Mouse (Mus musculus): Measurements from ENCODE around the gene Tlr12. TPM values are rescaled to one million over a fixed set of nuclear protein-coding genes. Genes with fewer than 3 reads are reported as not detected.
"Not testable (repeated sequence)": the region's sequence is repeated elsewhere in the genome, so short reads cannot be mapped to it uniquely, and the experiment has no call there.

Gene Tlr12
- total RNA-seq, 4 experiments from 2014 or later, result not detected

GRCm38 (mm10) chr4:128620572-128620971 is 2.2 kb upstream of the Tlr12 start:
- DNase-seq (ENCODE audit: low spot score in 2 of 2), result no peak

DNA sequence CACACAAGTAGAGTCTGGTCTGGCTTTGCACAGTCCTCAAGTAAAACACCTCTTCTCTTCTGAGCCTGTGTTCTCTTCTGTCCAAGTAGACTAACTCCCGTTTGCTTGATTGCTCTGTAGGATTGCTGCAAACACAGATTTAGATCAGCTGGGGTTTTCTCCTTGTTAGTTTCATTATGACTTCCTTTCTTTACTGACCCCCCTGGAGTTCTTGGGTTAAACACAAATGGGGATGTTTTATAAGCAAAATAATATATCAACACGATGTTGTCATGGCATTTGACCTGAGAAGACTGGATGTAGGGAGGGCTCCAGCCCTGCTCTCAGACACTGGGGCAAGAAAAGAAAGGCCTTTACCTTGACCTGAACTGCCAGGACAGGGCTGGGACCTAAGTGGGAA is 544 bp upstream of the Tlr12 start:
- DNase-seq (ENCODE audit: low spot score in 2 of 2), result no peak

- DNase-seq (ENCODE audit: low spot score in 2 of 2), result no peak
These were observed 877 bp downstream of the Tlr12 start for GRCm38 (mm10) chr4:128617363-128618120.

DNA sequence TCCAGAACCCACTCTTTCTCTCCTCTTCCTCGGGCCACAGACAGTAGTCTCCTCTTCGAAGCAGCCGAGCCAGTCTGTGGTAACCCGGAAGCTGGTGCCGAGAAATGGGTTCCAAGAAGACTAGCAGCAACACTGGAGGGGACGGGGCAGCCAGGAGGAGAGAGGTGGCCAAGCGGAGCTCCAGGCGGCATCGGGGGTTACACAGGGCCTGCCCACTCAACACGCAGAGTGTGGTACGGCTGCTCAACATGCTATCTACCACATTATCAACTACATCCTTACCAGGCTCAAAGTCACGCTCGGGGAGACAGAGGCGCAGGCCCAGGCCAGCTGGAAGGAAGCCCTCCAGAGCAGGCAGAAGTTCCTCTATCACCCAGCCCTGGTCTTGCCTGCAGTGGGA is 2.7 kb downstream of the Tlr12 start:
- no peak for DNase-seq (ENCODE audit: low spot score in 2 of 2)

DNA sequence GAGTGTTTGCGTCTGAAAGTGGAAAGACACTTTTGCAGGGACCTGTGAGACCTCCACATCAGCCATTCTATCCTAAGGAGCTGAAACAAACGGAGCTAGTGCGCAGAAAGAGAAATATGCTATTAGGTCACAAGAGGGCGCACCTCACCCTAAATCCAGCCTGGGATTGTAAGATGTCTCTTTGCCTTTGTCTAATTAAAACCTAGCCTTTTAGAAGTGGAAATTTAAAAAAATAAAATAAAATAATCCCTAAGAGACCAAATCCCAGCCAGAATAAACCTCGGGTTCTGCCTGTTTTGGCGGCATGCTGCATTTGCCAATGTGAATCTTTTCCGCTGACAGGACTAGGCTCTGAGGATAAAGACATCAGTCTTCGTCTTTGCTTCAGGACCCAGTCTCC is 5.1 kb downstream of the Tlr12 start:
- no peak for DNase-seq (ENCODE audit: low spot score in 2 of 2)

DNA sequence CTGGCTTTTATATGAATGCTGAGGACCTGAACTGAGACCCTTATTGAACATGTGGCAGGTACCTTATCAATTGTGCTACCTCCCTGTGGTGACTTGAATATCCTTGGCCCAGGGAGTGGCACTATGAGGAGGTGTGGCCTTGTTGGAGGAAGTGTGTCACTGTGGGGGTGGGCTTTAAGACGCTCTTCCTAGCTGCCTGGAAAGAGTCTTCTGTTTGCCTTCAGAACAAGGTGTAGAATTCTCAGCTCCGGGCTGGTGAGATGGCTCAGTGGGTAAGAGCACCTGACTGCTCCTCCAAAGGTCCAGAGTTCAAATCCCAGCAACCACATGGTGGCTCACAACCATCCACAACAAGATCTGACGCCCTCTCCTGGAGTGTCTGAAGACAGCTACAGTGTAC is 6.7 kb downstream of the Tlr12 start:
- DNase-seq (ENCODE audit: low spot score in 2 of 2), result not testable (repeated sequence)

- DNase-seq (ENCODE audit: low spot score in 2 of 2), result no peak
These were observed 7.7 kb downstream of the Tlr12 start for GRCm38 (mm10) chr4:128610706-128611105.

DNA sequence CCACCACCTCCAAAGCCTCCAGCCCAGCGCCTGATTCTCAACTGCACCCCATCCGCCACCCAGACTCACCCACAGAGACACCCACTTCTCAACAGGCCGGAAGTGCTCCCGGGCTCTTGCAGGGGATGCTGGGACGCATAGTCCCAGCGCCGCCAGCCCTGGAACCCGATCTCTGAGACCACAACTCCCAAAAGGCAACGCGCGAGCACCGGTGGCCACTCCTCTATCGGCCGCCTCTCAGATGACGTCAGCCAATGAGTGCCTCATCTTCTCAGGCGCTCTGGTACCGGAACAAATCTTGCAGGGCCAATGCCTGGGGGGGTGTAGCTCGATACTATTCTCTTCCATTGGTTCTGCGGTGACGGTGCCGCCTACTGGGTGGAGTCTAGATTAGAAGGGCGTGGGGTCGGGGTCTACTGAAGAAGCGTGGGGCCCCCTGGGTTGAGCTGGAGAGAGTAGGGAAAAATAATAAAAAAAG is 8.5 kb downstream of the Tlr12 start, which contains the start of gene Zscan20:
Gene Zscan20 (minus strand): TSS at position 174 of the 478 bp plus-strand sequence.
- peak; percentile 93 to 96 for DNase-seq (ENCODE audit: low spot score in 2 of 2)

GRCm38 (mm10) chr4:128609276-128609924 is 9.0 kb downstream of the Tlr12 start:
- DNase-seq (ENCODE audit: low spot score in 2 of 2), result no peak

DNA sequence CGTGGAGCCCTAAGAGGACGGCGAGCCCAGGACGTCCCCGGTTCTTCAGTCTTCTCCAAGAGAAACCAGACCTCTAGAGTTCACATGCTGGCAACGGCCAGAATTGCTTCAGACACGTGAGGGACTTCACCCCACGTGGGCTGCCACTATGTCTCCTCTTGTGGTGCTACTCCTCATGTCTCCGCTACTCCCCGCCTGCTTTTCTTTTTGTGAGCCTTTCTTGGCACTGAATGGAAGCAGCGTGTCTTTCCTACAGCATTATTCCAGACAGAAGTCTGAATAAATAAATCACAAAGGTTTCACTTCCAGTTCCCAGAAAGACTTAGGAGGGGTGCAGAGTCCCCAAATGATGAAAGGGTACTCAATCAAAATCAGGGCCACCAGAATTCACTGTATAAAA is 10.8 kb downstream of the Tlr12 start:
- DNase-seq (ENCODE audit: low spot score in 2 of 2), result no peak

- no peak for DNase-seq (ENCODE audit: low spot score in 2 of 2)
These were observed 11.8 kb downstream of the Tlr12 start for GRCm38 (mm10) chr4:128606586-128606985.

- no peak for DNase-seq (ENCODE audit: low spot score in 2 of 2)
These were observed 20.4 kb downstream of the Tlr12 start for GRCm38 (mm10) chr4:128597801-128598560.

DNA sequence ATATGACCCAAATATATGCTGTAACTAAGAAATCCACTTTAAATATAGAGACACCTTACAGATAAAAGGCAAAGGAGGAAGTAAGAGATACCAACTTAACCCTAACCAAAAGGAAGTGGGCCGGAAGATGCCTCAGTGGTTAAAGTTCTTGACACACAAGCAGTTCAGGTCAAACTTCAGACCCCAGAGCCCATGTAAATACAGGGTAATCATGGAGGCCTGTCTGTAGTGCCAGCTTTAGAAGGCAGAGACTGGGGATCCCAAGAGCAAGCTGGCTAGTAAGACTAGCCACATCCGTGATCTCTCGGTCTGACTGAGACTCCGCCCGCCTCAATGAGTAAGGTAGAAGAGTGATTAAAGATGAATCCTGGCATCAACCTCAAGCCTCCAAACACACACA is 24.4 kb downstream of the Tlr12 start:
- no peak for DNase-seq (ENCODE audit: low spot score in 2 of 2)

DNA sequence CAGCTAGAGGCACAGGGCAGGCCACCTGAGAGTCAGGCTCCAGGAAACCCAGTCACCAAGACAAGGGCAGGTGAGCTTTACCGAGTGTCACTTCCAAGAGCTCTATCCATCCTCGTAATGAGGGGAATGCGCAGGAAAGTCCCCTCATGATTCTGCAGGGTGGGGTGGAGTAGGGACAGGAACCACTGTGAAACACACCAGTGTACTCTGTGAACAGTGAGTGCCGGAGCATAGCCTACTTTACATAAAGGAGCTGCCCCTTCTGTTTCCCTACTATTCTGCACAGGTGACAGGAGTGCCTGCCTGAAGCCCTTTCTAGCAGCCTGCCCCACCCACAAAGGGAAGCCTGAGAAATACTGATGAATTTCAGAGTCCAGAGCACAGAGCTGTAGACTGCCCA is 25.1 kb downstream of the Tlr12 start:
- no peak for DNase-seq (ENCODE audit: low spot score in 2 of 2)

DNA sequence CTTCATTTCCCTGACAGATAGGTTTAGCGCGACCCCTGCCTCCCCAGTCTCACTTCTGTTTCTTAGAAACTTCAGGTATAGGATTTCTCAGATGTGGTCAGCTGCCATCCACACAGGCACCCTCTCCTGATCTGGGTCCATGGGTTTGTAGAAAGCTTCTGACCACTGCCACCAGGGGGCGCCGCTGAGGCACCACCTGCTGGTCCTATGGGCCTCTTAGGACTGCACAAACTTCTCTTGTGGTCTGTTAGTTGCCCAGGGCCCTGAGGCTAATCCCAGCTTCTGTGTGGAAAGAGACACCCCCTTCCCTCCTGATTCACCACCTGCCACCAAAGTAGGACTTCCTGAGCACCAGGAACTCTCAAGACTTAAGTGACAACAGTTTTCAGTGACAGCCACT is 39.2 kb downstream of the Tlr12 start:
- DNase-seq (ENCODE audit: low spot score in 2 of 2), result no peak

DNA sequence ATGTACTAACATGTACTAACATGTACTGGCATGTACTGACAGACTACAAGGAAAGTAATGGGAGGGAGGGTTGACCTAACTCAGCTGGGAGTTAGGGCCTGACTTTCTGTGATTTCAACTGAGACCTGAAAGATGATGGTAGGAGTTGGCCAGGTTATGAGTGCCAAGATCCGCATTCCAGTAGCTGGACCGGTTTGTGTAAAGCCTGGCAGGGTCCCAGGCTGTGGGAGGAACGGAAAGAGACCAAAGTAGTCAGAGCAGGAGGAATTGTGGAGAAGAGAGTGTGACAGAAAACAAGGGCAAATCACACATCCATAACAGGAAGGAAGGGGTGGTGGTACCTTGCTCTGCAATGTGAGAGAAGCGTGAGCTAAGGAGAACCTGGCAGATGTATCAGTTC is 42.6 kb downstream of the Tlr12 start:
- no peak for DNase-seq (ENCODE audit: low spot score in 2 of 2)

Other genes with a start within 250 kb of the Tlr12 start
- 1 to 10 TPM; 2.3 to 4.7 (median 3.2) TPM for gene Zscan20, start 8.5 kb downstream of the Tlr12 start, total RNA-seq (2022)
- gene Phc2, start 36.1 kb upstream of the Tlr12 start, total RNA-seq (2022), result 10 to 100 TPM; 12.3 to 18.1 (median 14.6) TPM
- not detected for gene A3galt2, start 136.7 kb upstream of the Tlr12 start, total RNA-seq (2022)
- gene Zfp362, start 187.4 kb upstream of the Tlr12 start, total RNA-seq (2022), result 1 to 10 TPM; 7.9 to 9.0 (median 8.6) TPM